Mouse (Mus musculus) lung, embryonic 16.5 days (tissue): ENCODE results near the gene Adamts13. TPM values are rescaled to one million over a fixed set of nuclear protein-coding genes. Genes with fewer than 3 reads are reported as not detected.

Experiments used
- ATAC-seq: fragments of 200-750 bp; cut with Nextera tagmentation; 2 replicates; pipeline ENCODE4 v1.8.0; 2017; ENCODE audit warnings: low read depth, mild to moderate bottlenecking, moderate library complexity
- H3K27ac ChIP-seq: fragments of 300-500 bp; sonication (generic); 2 replicates; pipeline ENCODE4 v1.5.1; 2014; ENCODE audit warnings: mild to moderate bottlenecking, control low read depth, low read length
- H3K27me3 ChIP-seq: fragments of 300-500 bp; sonication (generic); 2 replicates; pipeline ENCODE4 v1.6.1; 2014; ENCODE audit warnings: low read depth, low read length, mixed read lengths; ENCODE audit not compliant: control insufficient read depth, insufficient read depth
- H3K36me3 ChIP-seq: fragments of 300-500 bp; sonication (generic); 2 replicates; pipeline ENCODE4 v1.6.1; 2014; ENCODE audit warnings: low read length; ENCODE audit not compliant: control insufficient read depth, insufficient read depth
- H3K4me1 ChIP-seq: fragments of 300-500 bp; sonication (generic); replicated peaks from 2 replicates; pipeline ENCODE4 v1.6.1; 2014; ENCODE audit warnings: low read length, mixed read lengths; ENCODE audit not compliant: control insufficient read depth, insufficient read depth
- H3K4me2 ChIP-seq: fragments of 300-500 bp; sonication (generic); 2 replicates; pipeline ENCODE4 v1.6.1; 2014; ENCODE audit warnings: low read depth, low read length, control low read depth
- H3K4me3 ChIP-seq: fragments of 300-500 bp; sonication (generic); 2 replicates; pipeline ENCODE4 v1.5.1; 2014; ENCODE audit warnings: mild to moderate bottlenecking, low read length, control low read depth
- H3K9ac ChIP-seq: fragments of 300-500 bp; sonication (generic); 2 replicates; pipeline ENCODE4 v1.6.1; 2014; ENCODE audit warnings: low read length, control low read depth
- H3K9me3 ChIP-seq: fragments of 300-500 bp; sonication (generic); 2 replicates; pipeline ENCODE4 v1.6.1; 2016; ENCODE audit warnings: low read length; ENCODE audit not compliant: control insufficient read depth
- WGBS: fragments of 180-500 bp; shearing (Covaris S2); extraction: QIAGEN DNeasy Blood & Tissue Kit; methylation state at CpG from one replicate; pipeline ENCODE4 v1.1.7; 2014; 5-methylcytosine and 5-hydroxymethylcytosine counted together
- polyA plus RNA-seq: library from polyadenylated mRNA; unstranded; fragments of >200 nt; fragmentation: Nextera tagmentation; extraction: Ambion mirVana; gene quantifications from 2 replicates; pipeline ENCODE4 v1.2.1, GENCODE M21; 2015

The Adamts13 gene
- polyA plus RNA-seq, 1 experiment from 2014 or later: 0.20 TPM

DNA sequence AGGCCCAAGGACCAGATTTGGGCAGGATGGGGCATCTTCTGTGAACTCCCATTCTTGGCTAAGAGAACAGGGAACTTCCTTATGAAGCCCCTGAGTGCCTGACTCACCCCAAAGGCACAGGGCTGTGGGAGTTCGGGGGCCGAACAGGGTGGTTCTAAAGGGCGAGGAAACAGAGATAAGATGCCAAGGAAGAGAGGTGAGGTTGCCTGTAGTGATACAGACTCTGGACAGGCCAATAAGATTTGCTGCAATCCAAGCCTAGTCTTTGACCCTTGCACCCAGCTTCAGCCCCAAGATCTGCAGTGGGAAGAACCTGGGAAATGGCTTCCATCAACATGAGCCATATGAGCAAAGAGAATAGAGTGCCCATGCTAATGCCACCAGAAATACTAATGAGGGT is 30.0 kb upstream of the Adamts13 start:
- 71% methylated on average over 3 of the region's 3 CpGs for WGBS

DNA sequence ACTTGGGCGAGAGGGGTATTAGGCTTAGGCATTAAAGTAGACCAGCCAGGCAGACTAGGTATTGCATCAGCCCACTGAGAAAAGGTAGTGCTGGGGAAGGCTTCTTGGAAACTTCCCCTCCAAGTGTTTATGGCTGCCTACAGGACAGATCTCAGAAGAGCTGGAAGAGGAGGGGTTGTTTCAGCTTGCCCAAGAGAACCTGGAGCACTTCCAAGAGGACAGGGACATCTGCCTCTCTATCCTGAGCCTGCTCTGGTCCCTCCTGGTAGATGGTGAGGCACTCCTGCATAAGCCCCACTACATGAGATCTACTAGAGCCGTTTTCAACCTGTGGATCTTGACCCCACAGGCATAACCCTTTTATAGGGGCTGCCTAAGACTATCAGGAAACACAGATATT is 22.8 kb upstream of the Adamts13 start:
- Histone ChIP-seq H3K36me3 (peaks cover 23% of the 10 kb centered on the region), H3K27ac (no peak overlapping the region), H3K4me1 (no peaks in the 10 kb centered on the region), H3K9me3 (no peaks in the 10 kb centered on the region), H3K9ac (no peak overlapping the region), H3K4me3 (no peak overlapping the region), H3K27me3 (no peaks in the 10 kb centered on the region), H3K4me2 (no peak overlapping the region)
- 86% methylated on average over 2 of the region's 2 CpGs for WGBS
- no peak for ATAC-seq

More for the DNA sequence above, 30.0 kb upstream of the Adamts13 start:
- no peak for ATAC-seq
- H3K4me2 ChIP-seq: no peak overlapping the region
- no peaks in the 10 kb centered on the region for H3K27me3 ChIP-seq
- H3K4me1 ChIP-seq: no peaks in the 10 kb centered on the region
- H3K9ac ChIP-seq: no peak overlapping the region
- H3K4me3 ChIP-seq: no peak overlapping the region
- H3K36me3 ChIP-seq: no peaks in the 10 kb centered on the region
- no peak overlapping the region for H3K27ac ChIP-seq
- no peaks in the 10 kb centered on the region for H3K9me3 ChIP-seq

DNA sequence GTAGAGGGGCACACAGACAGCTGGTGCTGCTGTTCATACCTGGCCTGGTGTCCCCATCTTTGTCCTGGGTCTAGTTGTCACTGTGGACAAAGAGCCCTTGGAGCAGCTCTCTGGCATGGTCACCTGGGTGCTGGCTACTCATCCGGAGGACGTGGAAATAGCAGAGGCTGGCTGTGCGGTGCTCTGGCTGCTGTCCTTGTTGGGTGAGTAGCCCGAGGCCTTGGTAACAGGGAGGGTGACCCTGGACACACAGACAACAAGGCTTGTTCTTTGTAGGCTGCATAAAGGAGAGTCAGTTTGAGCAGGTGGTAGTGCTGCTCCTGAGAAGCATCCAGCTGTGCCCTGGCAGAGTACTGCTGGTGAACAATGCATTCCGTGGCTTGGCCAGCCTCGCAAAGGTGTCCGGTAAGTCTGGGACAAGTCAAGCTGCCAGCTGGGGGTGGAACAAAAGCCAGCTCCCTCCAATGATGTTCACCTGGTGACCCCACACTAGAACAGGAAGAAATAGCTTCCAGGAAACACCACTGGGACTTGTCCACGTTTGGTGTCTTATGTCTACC is 21.8 kb upstream of the Adamts13 start:
- no peak overlapping the region for H3K9ac ChIP-seq
- H3K4me3 ChIP-seq: no peak overlapping the region
- peaks cover 30% of the 10 kb centered on the region for H3K36me3 ChIP-seq
- H3K27me3 ChIP-seq: no peaks in the 10 kb centered on the region
- H3K9me3 ChIP-seq: no peaks in the 10 kb centered on the region
- H3K4me1 ChIP-seq: no peaks in the 10 kb centered on the region
- no peak overlapping the region for H3K27ac ChIP-seq
- no peak for ATAC-seq
- WGBS: 83% methylated on average over 8 of the region's 8 CpGs
- H3K4me2 ChIP-seq: no peak overlapping the region

DNA sequence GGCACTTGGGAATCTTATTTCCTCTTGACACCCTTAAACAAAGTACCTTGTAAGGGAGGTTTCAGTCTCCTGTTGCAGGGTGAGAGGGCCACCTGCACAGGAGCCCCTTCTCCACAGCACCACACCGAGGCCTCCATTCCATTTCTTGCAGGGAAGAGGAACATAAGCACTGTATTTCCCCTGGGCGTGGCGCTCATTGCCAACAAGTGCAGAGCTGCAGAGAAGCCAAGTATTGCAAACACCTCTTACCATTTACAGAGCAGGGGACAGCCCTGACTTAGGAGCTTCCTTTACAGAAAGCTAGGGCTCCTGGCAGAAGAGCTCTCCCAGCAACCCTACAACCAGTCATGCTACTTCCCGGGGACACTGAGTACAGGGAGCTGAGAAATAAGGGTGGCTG is 21.0 kb upstream of the Adamts13 start:
- Histone ChIP-seq H3K27me3 (no peaks in the 10 kb centered on the region), H3K9me3 (no peaks in the 10 kb centered on the region), H3K4me2 (no peak overlapping the region), H3K9ac (no peak overlapping the region), H3K4me3 (no peak overlapping the region), H3K36me3 (peaks cover 38% of the 10 kb centered on the region), H3K27ac (no peak overlapping the region), H3K4me1 (no peaks in the 10 kb centered on the region)
- ATAC-seq: no peak
- 85% methylated on average over 4 of the region's 4 CpGs for WGBS

DNA sequence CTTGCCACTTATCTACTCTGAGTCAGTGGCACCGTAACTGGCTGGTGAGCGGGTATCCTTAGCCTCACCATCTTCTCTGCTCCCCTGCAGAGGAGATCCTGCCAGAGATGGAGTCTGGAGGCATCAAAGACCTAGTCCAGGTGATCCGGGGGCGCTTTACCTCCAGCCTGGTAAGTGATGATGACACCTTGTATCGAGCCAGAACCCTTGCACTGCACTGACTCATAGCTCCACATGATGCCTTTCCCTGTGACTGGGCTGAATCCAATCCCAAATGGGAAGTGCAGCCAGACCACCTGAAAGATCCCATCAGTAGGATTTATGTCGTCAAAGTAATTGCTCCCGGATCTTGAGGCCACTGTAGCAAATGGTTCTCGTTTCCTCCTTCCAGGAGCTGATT is 20.4 kb upstream of the Adamts13 start:
- no peaks in the 10 kb centered on the region for H3K27me3 ChIP-seq
- H3K9ac ChIP-seq: no peak overlapping the region
- H3K36me3 ChIP-seq: peaks cover 43% of the 10 kb centered on the region
- no peak for ATAC-seq
- no peak overlapping the region for H3K27ac ChIP-seq
- H3K4me2 ChIP-seq: no peak overlapping the region
- H3K4me3 ChIP-seq: no peak overlapping the region
- H3K9me3 ChIP-seq: no peaks in the 10 kb centered on the region
- WGBS: 91% methylated on average over 8 of the region's 8 CpGs
- H3K4me1 ChIP-seq: no peaks in the 10 kb centered on the region

DNA sequence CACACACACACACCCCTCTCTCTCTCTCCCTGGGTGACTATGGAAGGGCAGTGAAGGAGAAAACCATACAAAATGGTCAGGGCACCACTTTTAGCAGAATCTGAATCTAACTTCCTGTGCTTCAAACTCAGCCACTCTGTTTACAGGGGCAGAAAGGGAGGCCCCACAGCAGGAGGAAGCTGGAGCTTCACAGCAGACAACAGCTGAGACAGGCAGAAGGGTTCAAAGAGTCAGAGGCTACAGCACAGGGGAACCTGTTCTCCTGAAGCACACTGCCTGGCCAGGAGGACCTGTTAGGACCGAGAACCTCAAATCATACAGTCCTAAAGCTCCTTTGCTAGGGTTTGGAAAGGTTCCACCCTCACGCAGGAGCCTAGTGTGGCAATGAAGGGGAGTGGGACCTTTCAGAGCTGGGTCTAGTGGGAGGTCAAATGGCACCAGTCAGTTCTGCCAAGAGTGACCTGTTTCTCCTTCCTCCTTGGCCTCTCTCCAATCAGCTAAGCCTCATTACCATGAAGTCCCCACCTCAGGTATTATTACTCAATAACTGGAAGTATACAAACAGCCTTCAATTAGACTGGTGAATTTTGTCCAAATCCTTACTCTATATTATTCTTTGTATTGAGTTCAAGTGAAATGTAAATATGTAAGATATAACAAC is 18.4 kb upstream of the Adamts13 start:
- H3K27ac ChIP-seq: no peak overlapping the region
- no peak overlapping the region for H3K4me2 ChIP-seq
- no peaks in the 10 kb centered on the region for H3K27me3 ChIP-seq
- H3K36me3 ChIP-seq: peaks cover 57% of the 10 kb centered on the region
- no peaks in the 10 kb centered on the region for H3K9me3 ChIP-seq
- H3K4me3 ChIP-seq: no peak overlapping the region
- H3K9ac ChIP-seq: no peak overlapping the region
- ATAC-seq: no peak
- no peaks in the 10 kb centered on the region for H3K4me1 ChIP-seq
- 79% methylated on average over 2 of the region's 2 CpGs for WGBS

DNA sequence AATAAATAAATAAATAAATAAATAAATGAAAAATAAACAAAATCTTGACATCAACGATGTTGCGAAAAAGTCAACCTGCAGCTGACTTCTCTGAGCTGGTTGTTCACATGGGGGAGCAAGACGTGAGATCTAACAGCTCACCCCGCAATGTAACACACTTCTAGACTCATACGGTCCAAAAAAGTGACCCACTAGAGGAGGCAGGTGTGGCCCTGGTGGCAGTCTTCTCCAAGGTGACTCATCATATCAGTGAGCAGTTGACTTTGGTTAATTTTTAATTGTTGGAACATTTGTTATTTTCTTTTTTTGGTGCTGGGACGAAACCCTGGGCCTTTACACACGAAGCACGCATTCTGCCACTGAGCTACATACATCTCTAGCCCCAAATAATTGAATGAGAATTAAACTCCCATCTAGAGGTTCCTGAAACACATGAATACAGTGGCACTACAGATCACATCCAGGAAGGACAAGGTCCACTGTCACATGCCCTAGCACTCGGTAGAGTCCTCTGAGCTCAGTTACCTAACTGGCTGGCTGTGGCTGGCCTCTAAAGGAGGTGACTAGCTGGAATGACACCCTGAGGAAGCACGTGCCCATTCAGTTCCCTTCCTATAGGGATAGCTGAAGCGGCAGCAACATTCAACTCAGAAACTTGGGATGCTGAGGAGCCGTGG is 16.3 kb upstream of the Adamts13 start:
- Histone ChIP-seq H3K9ac (no peak overlapping the region), H3K27me3 (no peaks in the 10 kb centered on the region), H3K27ac (no peak overlapping the region), H3K36me3 (peaks cover 64% of the 10 kb centered on the region), H3K4me1 (no peaks in the 10 kb centered on the region), H3K9me3 (no peaks in the 10 kb centered on the region), H3K4me3 (no peak overlapping the region), H3K4me2 (no peak overlapping the region)
- 90% methylated on average over 12 of the region's 12 CpGs for WGBS
- no peak for ATAC-seq

DNA sequence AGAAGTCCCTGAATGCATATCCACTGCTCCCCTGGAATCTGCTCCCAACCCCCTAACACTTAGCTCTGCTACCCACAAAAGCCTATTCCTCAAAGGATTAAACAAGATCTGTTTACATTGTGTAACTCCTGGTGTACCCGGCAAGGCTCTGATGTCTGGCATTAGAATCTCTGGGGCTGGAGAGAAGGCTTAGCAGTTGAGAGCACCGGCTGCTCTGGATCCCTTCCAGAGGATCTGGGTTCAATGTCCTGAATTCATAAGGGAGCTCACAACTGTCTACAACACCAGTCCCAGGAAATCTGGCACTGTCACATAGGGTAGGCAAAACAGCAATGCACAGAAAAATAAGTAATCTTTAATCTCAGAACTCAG is 15.7 kb upstream of the Adamts13 start:
- no peak overlapping the region for H3K4me2 ChIP-seq
- 75% methylated on average over 2 of the region's 2 CpGs for WGBS
- no peaks in the 10 kb centered on the region for H3K4me1 ChIP-seq
- peaks cover 64% of the 10 kb centered on the region for H3K36me3 ChIP-seq
- no peaks in the 10 kb centered on the region for H3K27me3 ChIP-seq
- H3K9me3 ChIP-seq: no peaks in the 10 kb centered on the region
- no peak for ATAC-seq
- no peak overlapping the region for H3K9ac ChIP-seq
- no peak overlapping the region for H3K4me3 ChIP-seq
- H3K27ac ChIP-seq: no peak overlapping the region

DNA sequence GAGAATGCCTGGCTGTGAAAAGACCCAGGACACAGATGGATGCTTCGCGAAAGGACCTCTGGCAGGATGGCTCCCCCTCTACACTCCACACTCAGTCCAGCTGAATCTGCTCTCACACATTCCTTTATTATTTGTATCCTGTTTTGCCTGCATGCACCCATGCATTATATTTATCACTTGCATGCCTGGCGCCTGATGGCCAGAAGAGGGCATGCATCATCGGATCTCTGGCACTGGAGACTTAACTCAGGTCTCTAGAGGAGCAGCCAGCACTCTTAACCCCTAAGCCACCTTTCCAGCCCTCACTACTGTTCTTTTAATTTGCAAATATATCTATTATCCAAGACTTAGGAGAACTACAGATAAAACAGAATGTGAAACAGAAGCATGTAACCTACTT is 12.5 kb upstream of the Adamts13 start:
- no peaks in the 10 kb centered on the region for H3K27me3 ChIP-seq
- ATAC-seq: no peak
- H3K9me3 ChIP-seq: no peaks in the 10 kb centered on the region
- H3K27ac ChIP-seq: no peak overlapping the region
- no peak overlapping the region for H3K4me2 ChIP-seq
- H3K4me1 ChIP-seq: peaks cover 13% of the 10 kb centered on the region
- no peak overlapping the region for H3K4me3 ChIP-seq
- no peak overlapping the region for H3K9ac ChIP-seq
- WGBS: 72% methylated on average over 4 of the region's 4 CpGs
- H3K36me3 ChIP-seq: peaks cover 38% of the 10 kb centered on the region
